Mouse (Mus musculus) cerebellum, postnatal 36 days (tissue): ENCODE data around the gene Pld5.

Experiments
- DNase-seq, 2 experiments: peaks; one replicate each; pipeline ENCODE4 v3.0.0; 2021 to 2022; ENCODE audit warnings: mixed read lengths in 2 of 2

The Pld5 gene

GRCm38 (mm10) chr1:176274667-176275610 lies at the start of gene Pld5:
Gene Pld5 (minus strand): TSS chr1:176275312.
- peak; percentile 66 to 73 for DNase-seq

DNA sequence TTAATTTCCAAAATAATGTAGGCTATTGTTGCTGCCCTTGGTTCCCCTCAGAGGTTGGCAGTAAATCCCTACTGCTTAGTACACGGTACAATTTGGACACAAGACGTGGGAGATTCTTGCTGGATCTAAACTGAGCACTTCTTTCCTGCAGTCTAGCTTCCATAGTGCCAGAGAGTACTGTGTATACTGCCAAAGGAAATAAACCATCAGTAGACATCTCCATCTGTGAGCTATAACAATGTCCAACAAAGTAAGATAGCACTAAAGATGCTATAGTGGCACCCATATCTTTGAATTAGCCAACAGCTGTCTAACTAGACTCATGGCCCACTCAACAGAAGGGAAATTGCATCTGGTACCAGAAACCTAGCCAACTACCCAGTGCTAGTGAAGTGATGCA lies 40.0 kb upstream of the Pld5 start:
- no peak for DNase-seq

GRCm38 (mm10) chr1:176310174-176310573 lies 35.1 kb upstream of the Pld5 start:
- DNase-seq, result no peak

DNA sequence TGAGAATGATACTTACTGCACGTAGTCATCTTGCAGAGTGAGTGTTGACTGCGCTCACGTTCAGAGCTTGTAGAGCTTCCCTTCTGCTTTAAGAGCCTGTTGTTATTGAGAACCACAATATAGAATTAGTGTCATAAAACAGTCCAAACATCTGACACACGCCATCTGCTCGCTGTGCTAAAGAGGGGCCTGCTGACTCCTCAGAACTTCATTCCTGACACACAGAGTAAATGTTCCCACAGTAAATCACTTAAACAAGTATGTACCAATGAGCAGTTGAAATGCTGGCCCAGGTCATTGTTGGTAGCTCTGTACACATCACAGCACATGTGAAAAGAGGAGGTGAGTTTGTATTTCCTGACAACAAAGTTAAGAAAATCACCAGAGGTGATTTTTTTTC lies 14.3 kb upstream of the Pld5 start:
- no peak for DNase-seq

GRCm38 (mm10) chr1:176275611-176275980 lies 484 bp upstream of the Pld5 start:
- no peak for DNase-seq

DNA sequence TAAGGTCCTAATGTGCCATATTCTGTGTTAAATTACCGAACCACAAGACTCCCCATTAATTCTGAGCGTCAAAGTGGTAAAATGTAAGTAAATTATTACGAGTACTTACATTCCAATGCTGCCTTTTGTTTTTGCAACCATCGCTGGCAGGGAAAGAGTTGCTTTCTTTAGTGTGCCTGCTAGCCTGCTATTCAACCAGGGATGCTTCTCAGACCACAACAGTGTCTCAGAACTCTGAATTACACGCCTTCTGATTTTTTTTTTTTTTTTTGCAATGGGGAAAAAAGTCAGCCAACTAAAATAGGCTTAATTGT lies 26.4 kb downstream of the Pld5 start:
- DNase-seq, result no peak

GRCm38 (mm10) chr1:176247885-176248716 lies 27.0 kb downstream of the Pld5 start:
- peak in 1 of 2 experiments; percentile 6 for DNase-seq

GRCm38 (mm10) chr1:176239199-176239598 lies 35.9 kb downstream of the Pld5 start:
- no peak for DNase-seq

- no peak for DNase-seq
Measured at GRCm38 (mm10) chr1:176223794-176224193, 51.3 kb downstream of the Pld5 start.

DNA sequence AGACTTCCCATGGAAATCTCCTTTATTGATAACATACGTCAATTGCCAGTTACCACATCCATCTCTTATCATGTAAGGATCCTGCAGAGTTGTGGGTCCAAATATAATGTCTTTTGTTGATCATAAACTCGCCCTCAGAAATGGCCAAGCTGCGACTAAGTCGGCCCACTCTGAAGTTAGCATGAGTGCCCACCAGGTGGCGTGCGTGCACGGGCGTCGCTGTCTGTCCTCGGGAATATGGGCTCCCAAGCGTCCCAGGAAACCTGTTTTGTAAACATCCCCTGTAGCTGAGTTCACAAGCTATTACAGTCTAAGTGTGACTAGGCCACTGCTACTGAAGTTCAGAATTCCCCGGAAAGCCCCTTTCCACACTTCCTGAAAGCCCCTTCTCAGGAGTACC lies 51.9 kb downstream of the Pld5 start:
- peak; percentile 89 to 92 for DNase-seq

DNA sequence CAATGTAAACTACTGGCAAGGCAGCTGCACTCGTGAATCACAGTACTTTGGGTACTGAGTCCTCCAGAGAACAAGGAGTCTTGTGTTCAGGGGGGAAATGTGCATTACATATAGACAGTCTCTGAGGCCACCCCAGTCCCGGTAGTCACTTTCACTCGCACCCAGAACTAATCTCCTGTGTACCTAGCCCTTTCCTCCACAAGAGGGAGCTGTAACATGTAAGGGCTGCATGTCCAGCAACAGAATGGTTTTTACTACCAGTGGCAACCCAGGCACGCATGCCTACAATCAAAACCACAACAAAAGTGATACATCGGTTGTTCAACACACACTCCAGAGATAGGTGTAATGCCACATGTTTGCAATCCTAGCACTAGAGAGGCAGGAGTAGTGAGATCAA lies 56.9 kb downstream of the Pld5 start:
- DNase-seq, result no peak

DNA sequence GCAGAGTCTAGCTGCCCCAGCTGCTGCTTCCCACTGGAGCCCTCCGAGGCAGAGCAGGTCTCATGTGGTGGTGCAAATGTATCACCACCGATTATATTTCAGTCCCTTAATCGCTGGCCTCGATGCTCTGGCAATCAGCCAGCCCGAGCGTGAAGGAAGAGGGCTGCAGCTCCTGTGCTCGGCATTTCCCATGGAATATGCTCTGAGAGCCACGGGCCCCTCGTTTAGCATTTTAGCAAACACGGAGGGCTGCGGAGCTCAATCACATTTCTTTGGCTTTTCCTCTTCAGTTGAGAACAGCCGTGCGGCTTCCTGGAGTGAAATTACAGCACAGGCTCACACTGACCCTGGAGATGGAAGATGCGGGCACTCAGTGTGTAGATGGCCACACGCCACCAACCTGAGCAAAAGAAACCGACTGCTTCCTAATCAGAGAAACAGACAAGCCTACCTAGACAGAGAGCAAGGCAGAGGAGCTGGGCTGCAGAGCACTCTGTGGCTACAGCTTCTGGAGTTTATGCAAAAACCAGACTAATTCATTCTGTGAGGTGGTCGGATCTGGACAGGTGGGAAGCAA lies 61.4 kb downstream of the Pld5 start:
- DNase-seq, result peak; percentile 77 to 86

DNA sequence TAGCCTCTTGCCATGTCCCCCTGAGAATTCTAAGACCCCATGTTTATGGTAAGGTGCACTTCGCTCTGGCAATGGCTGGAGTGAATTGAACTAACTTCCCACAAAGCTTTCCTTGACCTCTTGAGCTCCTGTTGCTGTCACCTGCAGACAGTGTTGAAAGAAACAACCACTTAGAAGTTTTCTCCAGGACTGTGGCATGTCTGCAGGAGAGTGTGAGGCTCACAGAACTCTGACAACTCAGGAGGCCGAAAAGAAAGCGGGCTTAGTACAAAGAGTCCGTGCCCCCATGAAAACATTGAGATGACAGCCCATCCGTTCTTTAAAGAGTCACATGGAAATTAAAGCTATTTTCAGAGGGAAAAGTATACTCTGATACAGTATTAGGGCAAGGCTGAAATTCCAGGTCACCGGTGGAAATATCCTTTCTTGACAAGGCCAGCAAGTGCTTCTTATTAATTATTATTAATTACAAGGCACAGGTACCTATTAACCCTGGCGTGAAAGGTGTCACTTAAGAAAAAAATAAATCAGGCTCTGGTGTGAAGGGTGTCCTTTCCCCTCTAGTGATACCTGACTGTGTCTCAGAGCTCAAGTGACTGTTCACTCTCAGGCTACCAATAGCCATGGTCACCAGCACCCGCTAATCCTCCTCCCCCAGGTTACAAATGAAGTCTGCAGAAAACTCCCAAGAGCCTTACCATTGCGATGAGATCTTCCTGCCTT lies 62.0 kb downstream of the Pld5 start:
- DNase-seq, result peak in 1 of 2 experiments; percentile 51

GRCm38 (mm10) chr1:176210803-176211202 lies 64.3 kb downstream of the Pld5 start:
- DNase-seq, result peak in 1 of 2 experiments; percentile 23

- no peak for DNase-seq
Measured at GRCm38 (mm10) chr1:176208014-176208413, 67.1 kb downstream of the Pld5 start.

GRCm38 (mm10) chr1:176202360-176202759 lies 72.8 kb downstream of the Pld5 start:
- DNase-seq, result no peak

DNA sequence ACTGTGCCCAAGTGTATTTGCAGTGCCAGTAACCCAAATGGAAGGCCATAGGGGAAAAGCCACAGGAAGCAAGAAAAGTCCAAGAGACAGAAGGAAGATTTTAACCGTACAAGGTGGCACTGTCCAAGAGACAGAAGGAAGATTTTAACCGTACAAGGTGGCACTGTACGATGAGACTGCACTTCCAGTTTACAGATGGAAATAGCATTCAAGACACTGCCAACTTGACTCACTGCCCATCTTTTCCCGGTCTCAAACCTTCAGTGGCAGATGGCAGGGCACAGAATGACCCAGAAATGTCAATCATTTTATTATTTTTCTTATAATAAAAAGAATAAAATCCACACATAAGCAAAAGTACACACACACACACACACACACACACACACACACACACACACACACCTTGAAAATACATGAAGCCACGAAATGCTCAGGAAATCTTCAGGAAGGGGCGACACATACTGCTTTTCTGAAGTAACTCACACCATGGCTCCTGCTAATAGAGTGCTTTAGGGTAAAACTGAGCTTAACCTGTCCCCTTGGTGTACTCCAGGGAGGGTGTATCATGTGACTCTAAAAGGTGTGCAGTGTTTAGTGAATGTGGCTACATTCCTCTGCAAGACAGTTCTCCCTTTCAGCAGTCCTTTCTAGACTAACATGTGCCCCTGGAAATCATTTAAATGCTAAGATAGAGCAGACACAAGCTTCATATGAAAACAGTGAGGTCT lies 77.9 kb downstream of the Pld5 start:
- peak; percentile 87 to 96 for DNase-seq

DNA sequence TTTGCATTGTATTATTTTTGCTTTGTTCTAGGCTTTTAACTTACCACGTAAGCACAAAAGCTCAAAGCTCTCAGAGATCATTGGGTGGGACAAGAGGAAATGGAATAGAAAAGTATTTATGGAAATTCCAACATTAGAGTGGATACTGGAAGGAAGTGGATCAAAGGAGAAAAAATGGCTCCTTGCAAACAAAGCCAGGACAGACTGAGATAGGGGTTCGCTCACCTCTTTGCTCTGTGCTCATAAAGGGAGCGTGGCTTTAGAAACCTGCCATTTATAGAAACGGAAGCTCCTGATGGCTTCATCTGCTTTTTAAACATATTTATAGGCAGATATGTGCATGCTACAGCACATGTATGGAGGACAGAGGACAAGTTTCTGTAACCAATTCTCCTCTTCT lies 78.8 kb downstream of the Pld5 start:
- no peak for DNase-seq

GRCm38 (mm10) chr1:176194727-176195126 lies 80.4 kb downstream of the Pld5 start:
- no peak for DNase-seq

DNA sequence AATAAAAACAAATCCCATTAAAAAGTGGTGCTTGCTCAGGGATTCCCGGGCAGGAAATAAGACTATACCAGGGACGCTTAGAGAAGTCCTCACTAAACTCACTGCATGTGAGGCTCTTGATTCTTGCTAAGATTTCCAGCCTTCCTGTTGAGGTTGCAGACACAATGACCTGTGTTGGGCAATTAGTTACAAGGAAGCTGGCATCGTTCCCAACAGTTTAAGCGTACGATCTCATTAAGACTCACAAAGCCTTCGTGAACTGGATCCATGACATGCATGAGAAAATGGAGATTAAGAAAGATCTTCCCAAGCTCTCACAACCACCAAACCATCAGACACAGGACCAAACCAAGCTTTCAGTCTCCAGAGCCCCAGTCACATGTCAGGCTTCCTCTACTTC lies 91.1 kb downstream of the Pld5 start:
- DNase-seq, result no peak

GRCm38 (mm10) chr1:176174971-176175370 lies 100.1 kb downstream of the Pld5 start:
- no peak for DNase-seq

GRCm38 (mm10) chr1:176167784-176168183 lies 107.3 kb downstream of the Pld5 start:
- DNase-seq, result peak; percentile 59 to 68
